Mouse (Mus musculus): ENCODE results near the gene Tns1. TPM values are rescaled to one million over a fixed set of nuclear protein-coding genes. Genes with fewer than 3 reads are reported as not detected.

Gene Tns1
- total and polyA plus RNA-seq, 3 experiments, result 365 to 748 (median 629) TPM

- intact Hi-C loops (cut with DNase I), result loop anchor here (5.0 kb wide), 1 partner anchor 127 kb away; the partner anchor contains the start of gene Tns1
- Histone ChIP-seq H3K4me1 (ENCODE audit: control insufficient read depth, insufficient read depth, low read length) (peaks cover 46% of the 10 kb centered on the region), H3K9ac (ENCODE audit: low read depth, low read length) (peak overlapping the region; percentile 31), H3K27ac (peak overlapping the region; percentile 36; the same call in 1 of the 2 replicates), H3K79me2 (replicated peaks; ENCODE audit: control insufficient read depth, insufficient read depth, low read length) (no peaks in the 10 kb centered on the region), H3K36me3 (ENCODE audit: control insufficient read depth, insufficient read depth, low read length) (peaks cover 48% of the 10 kb centered on the region), H3K27me3 (ENCODE audit: control insufficient read depth, insufficient read depth, low read length) (no peaks in the 10 kb centered on the region), H3K4me3 (no peak overlapping the region)
- no peak for DNase-seq
- 62% methylated on average over 13 of the region's 13 CpGs for WGBS
- TF ChIP-seq POLR2A (IDR thresholded peaks at IDR 0.05; ENCODE audit: insufficient read depth, low read depth, low read length) (no peak), EP300 (IDR thresholded peaks at IDR 0.05; ENCODE audit: insufficient read depth, low read depth, low read length) (no peak), CTCF (IDR thresholded peaks at IDR 0.05) (no peak)
These were observed 129.0 kb downstream of the Tns1 start for GRCm38 (mm10) chr1:73995063-73995810.

- Histone ChIP-seq H3K36me3 (ENCODE audit: control insufficient read depth, insufficient read depth, low read length) (peaks cover 51% of the 10 kb centered on the region), H3K4me1 (ENCODE audit: control insufficient read depth, insufficient read depth, low read length) (peaks cover 43% of the 10 kb centered on the region), H3K4me3 (no peak overlapping the region), H3K9ac (ENCODE audit: low read depth, low read length) (no peak overlapping the region), H3K79me2 (replicated peaks; ENCODE audit: control insufficient read depth, insufficient read depth, low read length) (no peaks in the 10 kb centered on the region), H3K27me3 (ENCODE audit: control insufficient read depth, insufficient read depth, low read length) (no peaks in the 10 kb centered on the region), H3K27ac (peak overlapping the region; percentile 15; the same call in 1 of the 2 replicates)
- intact Hi-C loops (cut with DNase I), result no loop called here
- TF ChIP-seq EP300 (IDR thresholded peaks at IDR 0.05; ENCODE audit: insufficient read depth, low read depth, low read length), result 0 out of 2 replicates have a peak, but pooled peaks have one; percentile 20
- no peak for TF ChIP-seq CTCF (IDR thresholded peaks at IDR 0.05)
- TF ChIP-seq POLR2A (IDR thresholded peaks at IDR 0.05; ENCODE audit: insufficient read depth, low read depth, low read length), result no peak
- DNase-seq, result peak in 1 of 2 experiments; percentile 58
- 53% methylated on average over 7 of the region's 7 CpGs for WGBS
These were observed 130.3 kb downstream of the Tns1 start for GRCm38 (mm10) chr1:73993901-73994426.

GRCm38 (mm10) chr1:73993279-73993678, 131.0 kb downstream of the Tns1 start:
- H3K79me2 ChIP-seq (replicated peaks; ENCODE audit: control insufficient read depth, insufficient read depth, low read length), result no peaks in the 10 kb centered on the region
- H3K27ac ChIP-seq, result no peak overlapping the region; the same call in 1 of the 2 replicates
- intact Hi-C loops (cut with DNase I), result no loop called here
- no peak for TF ChIP-seq CTCF (IDR thresholded peaks at IDR 0.05)
- TF ChIP-seq POLR2A (IDR thresholded peaks at IDR 0.05; ENCODE audit: insufficient read depth, low read depth, low read length), result no peak
- TF ChIP-seq EP300 (IDR thresholded peaks at IDR 0.05; ENCODE audit: insufficient read depth, low read depth, low read length), result no peak
- H3K36me3 ChIP-seq (ENCODE audit: control insufficient read depth, insufficient read depth, low read length), result peaks cover 58% of the 10 kb centered on the region
- H3K4me1 ChIP-seq (ENCODE audit: control insufficient read depth, insufficient read depth, low read length), result peaks cover 44% of the 10 kb centered on the region
- no peak overlapping the region for H3K9ac ChIP-seq (ENCODE audit: low read depth, low read length)
- no peaks in the 10 kb centered on the region for H3K27me3 ChIP-seq (ENCODE audit: control insufficient read depth, insufficient read depth, low read length)
- H3K4me3 ChIP-seq, result no peak overlapping the region
- no peak for DNase-seq
- 67% methylated on average over 7 of the region's 7 CpGs for WGBS

DNA sequence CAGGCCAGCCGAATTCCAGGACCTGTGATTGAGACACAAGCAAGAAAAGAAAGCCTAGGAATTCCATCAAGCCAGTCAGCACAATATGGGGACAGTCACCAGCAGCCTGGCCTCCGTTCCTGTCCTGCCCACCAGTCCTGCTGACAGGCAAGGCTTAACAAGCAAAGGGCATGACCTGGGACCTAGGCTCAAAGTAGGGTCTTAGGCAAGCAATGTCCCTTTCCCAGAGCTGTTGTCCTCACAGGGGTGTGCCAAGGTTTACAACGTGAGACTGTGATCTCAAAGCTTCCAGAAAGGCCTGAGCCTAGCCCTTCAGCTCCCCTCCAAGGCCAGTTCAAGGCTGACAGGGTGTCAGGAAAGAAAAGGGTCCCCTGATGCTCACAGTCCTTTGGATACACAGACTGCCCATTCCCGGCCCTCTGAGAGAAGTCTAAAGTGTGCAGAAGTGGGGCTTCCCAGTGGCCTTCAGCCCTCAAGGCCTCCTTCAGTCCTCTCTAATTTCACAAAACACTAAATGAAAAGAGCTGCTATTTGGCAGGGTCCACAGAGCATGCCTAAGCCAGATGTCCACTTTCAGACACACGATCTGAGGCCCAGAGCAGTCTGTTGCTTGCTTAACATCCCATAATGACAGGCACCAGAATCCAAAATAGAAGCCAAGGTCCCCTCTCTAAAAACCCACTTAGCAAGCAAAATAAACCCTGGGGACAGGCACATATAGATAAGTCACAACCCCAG, 131.9 kb downstream of the Tns1 start:
- peaks cover 41% of the 10 kb centered on the region for H3K4me1 ChIP-seq (ENCODE audit: control insufficient read depth, insufficient read depth, low read length)
- no peaks in the 10 kb centered on the region for H3K27me3 ChIP-seq (ENCODE audit: control insufficient read depth, insufficient read depth, low read length)
- peak overlapping the region; percentile 21; the same call in 1 of the 2 replicates for H3K27ac ChIP-seq
- no peak overlapping the region for H3K4me3 ChIP-seq
- TF ChIP-seq POLR2A (IDR thresholded peaks at IDR 0.05; ENCODE audit: insufficient read depth, low read depth, low read length) (no peak), EP300 (IDR thresholded peaks at IDR 0.05; ENCODE audit: insufficient read depth, low read depth, low read length) (no peak), CTCF (IDR thresholded peaks at IDR 0.05) (no peak)
- 63% methylated on average over 5 of the region's 5 CpGs for WGBS
- no peaks in the 10 kb centered on the region for H3K79me2 ChIP-seq (replicated peaks; ENCODE audit: control insufficient read depth, insufficient read depth, low read length)
- H3K36me3 ChIP-seq (ENCODE audit: control insufficient read depth, insufficient read depth, low read length), result peaks cover 54% of the 10 kb centered on the region
- intact Hi-C loops (cut with DNase I), result no loop called here
- no peak for DNase-seq
- no peak overlapping the region for H3K9ac ChIP-seq (ENCODE audit: low read depth, low read length)

DNA sequence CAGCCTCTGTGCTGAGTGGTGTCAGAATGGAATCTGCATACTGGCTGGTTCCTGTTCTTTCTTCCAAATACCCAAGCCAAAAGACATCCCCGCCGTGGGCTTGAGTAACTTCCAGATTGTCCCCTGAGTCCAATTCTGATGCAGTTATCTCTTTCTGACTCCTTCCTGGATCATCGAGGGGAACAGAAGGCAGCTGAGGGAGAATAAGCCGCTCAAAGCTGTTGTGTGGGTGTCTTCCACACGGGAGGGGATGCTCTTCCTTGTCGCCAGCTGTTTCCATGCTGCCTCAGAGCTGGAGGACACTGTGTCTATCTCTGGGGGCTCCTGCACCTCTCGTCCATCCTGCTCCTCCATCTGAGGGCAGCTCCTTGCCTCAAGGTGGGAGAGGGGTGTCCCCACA, 133.0 kb downstream of the Tns1 start:
- Histone ChIP-seq H3K36me3 (ENCODE audit: control insufficient read depth, insufficient read depth, low read length) (peaks cover 46% of the 10 kb centered on the region), H3K27ac (no peak overlapping the region), H3K27me3 (ENCODE audit: control insufficient read depth, insufficient read depth, low read length) (no peaks in the 10 kb centered on the region), H3K9ac (ENCODE audit: low read depth, low read length) (no peak overlapping the region), H3K4me3 (no peak overlapping the region), H3K4me1 (ENCODE audit: control insufficient read depth, insufficient read depth, low read length) (peaks cover 33% of the 10 kb centered on the region), H3K79me2 (replicated peaks; ENCODE audit: control insufficient read depth, insufficient read depth, low read length) (no peaks in the 10 kb centered on the region)
- DNase-seq, result no peak
- intact Hi-C loops (cut with DNase I), result no loop called here
- no peak for TF ChIP-seq CTCF (IDR thresholded peaks at IDR 0.05)
- no peak for TF ChIP-seq POLR2A (IDR thresholded peaks at IDR 0.05; ENCODE audit: insufficient read depth, low read depth, low read length)
- no peak for TF ChIP-seq EP300 (IDR thresholded peaks at IDR 0.05; ENCODE audit: insufficient read depth, low read depth, low read length)
- WGBS, result 28% methylated on average over 7 of the region's 7 CpGs

Measured in heart, adult 2 months (tissue).